Mouse (Mus musculus) heart, postnatal 0 days (tissue): ENCODE data around the gene 1110032A03Rik.

Source experiments
- CTCF ChIP-seq: IDR thresholded peaks from 2 replicates; pipeline ENCODE4 v1.5.1; 2016; ENCODE audit warnings: antibody characterized with exemption, control low read depth, low read depth
- EP300 ChIP-seq: IDR thresholded peaks from 2 replicates; pipeline ENCODE4 v1.6.1; 2016; ENCODE audit warnings: antibody characterized with exemption, low read depth

GRCm38 (mm10) chr9:50770011-50770410 lies 5.3 kb downstream of the 1110032A03Rik start:
- TF ChIP-seq CTCF (no peak), EP300 (no peak)
